Comparison of ENCODE assay signal across 11 mouse cellular contexts in the genomic region with DNA sequence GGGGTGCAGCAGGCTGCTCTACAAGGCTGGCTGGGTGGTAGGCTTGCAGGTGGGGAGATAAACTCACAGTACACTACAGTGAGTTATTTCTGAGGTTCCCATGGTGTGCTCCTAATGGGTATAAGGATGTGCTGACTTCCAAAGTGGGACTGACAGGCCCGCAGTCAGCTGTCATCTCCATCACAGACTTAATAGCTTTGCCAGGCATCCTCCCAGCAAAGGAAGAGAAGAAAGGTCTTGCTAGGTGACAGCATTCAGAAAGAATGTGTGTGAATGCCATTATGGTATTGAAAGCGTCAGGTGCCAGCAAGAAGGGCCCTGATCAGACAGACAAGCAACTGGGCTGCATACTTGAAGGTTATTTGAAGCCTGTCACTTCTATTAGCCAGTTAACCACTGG.
DNase-seq lines count a peak whose midpoint lies in the region; ATAC-seq and TF ChIP-seq lines count a peak whose summit lies in the region.
"Had no signal": no experiment of that assay in that cellular context is flagged by ENCODE, and none has a peak within 500 bp of the region (broad histone marks: within the 10 kb centered on the region; RNA-seq: fewer than 3 reads in every experiment).

No protein-coding gene starts in this region.

- H3K27me3 ChIP-seq in forebrain, postnatal 0 days (ENCODE audit: insufficient read depth, low read length) = no peaks in the 10 kb centered on the region
- no peaks in the 10 kb centered on the region for H3K27me3 ChIP-seq in hindbrain, embryonic 15.5 days
- H3K27me3 ChIP-seq in neural tube, embryonic 15.5 days (replicated peaks) = no peaks in the 10 kb centered on the region
- H3K27me3 ChIP-seq in liver, embryonic 12.5 days (replicated peaks) = no peaks in the 10 kb centered on the region
- H3K27me3 ChIP-seq: CH12.LX had no signal

- no peak overlapping the region for H3K9ac ChIP-seq in forebrain, postnatal 0 days
- no peak overlapping the region for H3K9ac ChIP-seq in hindbrain, embryonic 15.5 days
- H3K9ac ChIP-seq in neural tube, embryonic 15.5 days (replicated peaks) = no peak overlapping the region
- no peak overlapping the region for H3K9ac ChIP-seq in liver, embryonic 12.5 days
- H3K9ac ChIP-seq: liver, embryonic 14.5 days had no signal

- intact Hi-C loops in left cerebral cortex, adult 2 months (cut with DNase I) = loop anchor here (5.0 kb wide), 2 partner anchors 105 to 170 kb away; no protein-coding TSS in a partner anchor

- H3K36me3 ChIP-seq in forebrain, postnatal 0 days (ENCODE audit: insufficient read depth) = no peaks in the 10 kb centered on the region
- no peaks in the 10 kb centered on the region for H3K36me3 ChIP-seq in hindbrain, embryonic 15.5 days
- H3K36me3 ChIP-seq in neural tube, embryonic 15.5 days = no peaks in the 10 kb centered on the region
- no peaks in the 10 kb centered on the region for H3K36me3 ChIP-seq in liver, embryonic 12.5 days

- no peaks in the 10 kb centered on the region for H3K9me3 ChIP-seq in forebrain, postnatal 0 days (ENCODE audit: low read length)
- no peaks in the 10 kb centered on the region for H3K9me3 ChIP-seq in hindbrain, embryonic 15.5 days
- H3K9me3 ChIP-seq in neural tube, embryonic 15.5 days (replicated peaks) = no peaks in the 10 kb centered on the region
- no peaks in the 10 kb centered on the region for H3K9me3 ChIP-seq in liver, embryonic 12.5 days (replicated peaks)

- no peak for TF ChIP-seq CTCF in left cerebral cortex, adult 2 months (IDR thresholded peaks at IDR 0.05)
- TF ChIP-seq CTCF in forebrain, postnatal 0 days (IDR thresholded peaks at IDR 0.05; ENCODE audit: low read depth) = no peak

- H3K27ac ChIP-seq in left cerebral cortex, adult 2 months = peak overlapping the region; percentile 8
- no peak overlapping the region for H3K27ac ChIP-seq in forebrain, postnatal 0 days (ENCODE audit: low read depth, low read length)
- peak overlapping the region; percentile 62 for H3K27ac ChIP-seq in hindbrain, embryonic 15.5 days (replicated peaks)
- H3K27ac ChIP-seq in neural tube, embryonic 15.5 days (replicated peaks) = peak overlapping the region; percentile 71
- H3K27ac ChIP-seq in liver, embryonic 12.5 days = no peak overlapping the region
- H3K27ac ChIP-seq: liver, embryonic 14.5 days had no signal

- no peak overlapping the region for H3K4me2 ChIP-seq in forebrain, postnatal 0 days (ENCODE audit: low read depth)
- no peak overlapping the region for H3K4me2 ChIP-seq in hindbrain, embryonic 15.5 days
- no peak overlapping the region for H3K4me2 ChIP-seq in neural tube, embryonic 15.5 days
- no peak overlapping the region for H3K4me2 ChIP-seq in liver, embryonic 12.5 days

- H3K4me1 ChIP-seq in forebrain, postnatal 0 days (ENCODE audit: insufficient read depth) = peaks cover 9% of the 10 kb centered on the region; the same call in 1 of the 2 replicates
- H3K4me1 ChIP-seq in hindbrain, embryonic 15.5 days (replicated peaks) = peaks cover 63% of the 10 kb centered on the region
- peaks cover 42% of the 10 kb centered on the region for H3K4me1 ChIP-seq in neural tube, embryonic 15.5 days
- no peaks in the 10 kb centered on the region for H3K4me1 ChIP-seq in liver, embryonic 12.5 days

- DNase-seq in left cerebral cortex, adult 2 months (ENCODE audit: extremely low spot score in 1 of 2, low spot score in 2 of 2) = no peak
- DNase-seq in left cerebral cortex, adult 9 months (ENCODE audit: low spot score in 2 of 2) = no peak
- DNase-seq in forebrain, postnatal 0 days = no peak
- no peak for DNase-seq in spleen, postnatal 10 days (ENCODE audit: low spot score in 2 of 2)
- DNase-seq: thymus, adult 18-20 months had no signal

- no peak overlapping the region for H3K4me3 ChIP-seq in left cerebral cortex, adult 2 months
- H3K4me3 ChIP-seq in forebrain, postnatal 0 days (ENCODE audit: low read depth, low read length) = no peak overlapping the region
- no peak overlapping the region for H3K4me3 ChIP-seq in hindbrain, embryonic 15.5 days
- H3K4me3 ChIP-seq in neural tube, embryonic 15.5 days (replicated peaks) = no peak overlapping the region
- H3K4me3 ChIP-seq in liver, embryonic 12.5 days = no peak overlapping the region

- WGBS in forebrain, postnatal 0 days = 33% methylated on average over 2 of the region's 2 CpGs
- WGBS in hindbrain, embryonic 15.5 days = 26% methylated on average over 2 of the region's 2 CpGs
- 32% methylated on average over 2 of the region's 2 CpGs for WGBS in neural tube, embryonic 15.5 days
- WGBS in liver, embryonic 12.5 days (ENCODE audit: insufficient replicate concordance) = 68% methylated on average over 2 of the region's 2 CpGs

- peak; percentile 25; the same call in 1 of the 2 replicates for ATAC-seq in forebrain, postnatal 0 days
- ATAC-seq in hindbrain, embryonic 15.5 days (ENCODE audit: low FRiP score, low read depth) = no peak
- no peak for ATAC-seq in neural tube, embryonic 15.5 days (ENCODE audit: low FRiP score)
- no peak for ATAC-seq in erythroid progenitor cell, adult 5-6 weeks (replicated peaks; ENCODE audit: low FRiP score, poor library complexity, severe bottlenecking)
- ATAC-seq in liver, embryonic 12.5 days = no peak

Comparison
In these comparisons a context has a peak if more than half of its experiments do, and no peak if none do; other contexts are left out.
1. H3K27ac ChIP-seq: peak in left cerebral cortex, adult 2 months (single experiment), hindbrain, embryonic 15.5 days (single experiment) and neural tube, embryonic 15.5 days (single experiment); none in forebrain, postnatal 0 days (single experiment) and liver, embryonic 12.5 days (single experiment).